Mouse (Mus musculus) ES-Bruce4 (cell line): ENCODE results near the gene Lrrc25. TPM values are rescaled to one million over a fixed set of nuclear protein-coding genes. Genes with fewer than 3 reads are reported as not detected.

Source experiments
- H3K27ac ChIP-seq: 2 replicates; pipeline ENCODE4 v1.5.1; 2012; ENCODE audit warnings: low read length, inconsistent platforms; ENCODE audit not compliant: insufficient read depth
- H3K27me3 ChIP-seq: 2 replicates; pipeline ENCODE4 v1.6.1; 2012; ENCODE audit warnings: mild to moderate bottlenecking, low read length, inconsistent platforms; ENCODE audit not compliant: control insufficient read depth, poor library complexity, insufficient read depth, severe bottlenecking
- H3K36me3 ChIP-seq: 2 replicates; pipeline ENCODE4 v1.6.1; 2012; ENCODE audit warnings: inconsistent platforms, mild to moderate bottlenecking, low read length, moderate library complexity; ENCODE audit not compliant: control insufficient read depth, poor library complexity, insufficient read depth, severe bottlenecking
- H3K4me1 ChIP-seq: one replicate; pipeline ENCODE4 v1.8.1; 2011; ENCODE audit warnings: low read length; ENCODE audit not compliant: control insufficient read depth, insufficient read depth
- H3K4me3 ChIP-seq: 2 replicates; pipeline ENCODE4 v1.5.1; 2011; ENCODE audit warnings: low read depth, mild to moderate bottlenecking, low read length
- H3K9ac ChIP-seq: 2 replicates; pipeline ENCODE4 v1.6.1; 2012; ENCODE audit warnings: low read depth, mild to moderate bottlenecking, inconsistent platforms; ENCODE audit not compliant: poor library complexity, severe bottlenecking
- H3K9me3 ChIP-seq: replicated peaks from 2 replicates; pipeline ENCODE4 v1.6.1; 2012; ENCODE audit warnings: mild to moderate bottlenecking, low read length, inconsistent platforms; ENCODE audit not compliant: control insufficient read depth, poor library complexity, insufficient read depth, severe bottlenecking
- CTCF ChIP-seq: IDR thresholded peaks from one replicate; pipeline ENCODE4 v1.8.1; 2011; ENCODE audit warnings: low read depth, low read length
- EP300 ChIP-seq: IDR thresholded peaks from 2 replicates; pipeline ENCODE4 v1.6.1; 2011; ENCODE audit warnings: low read depth, low read length; ENCODE audit not compliant: insufficient read depth
- POLR2A ChIP-seq: IDR thresholded peaks from one replicate; pipeline ENCODE4 v1.8.1; 2011; ENCODE audit warnings: low read length; ENCODE audit not compliant: insufficient read depth
- polyA plus RNA-seq: library from polyadenylated mRNA; stranded (reverse); fragments of >200 nt; gene quantifications from 2 replicates; pipeline ENCODE4 v1.2.4, GENCODE M21; 2011; ENCODE audit warnings: low read depth; ENCODE audit not compliant: missing spikeins, insufficient read depth, insufficient read length

Lrrc25 gene
- polyA plus RNA-seq, 1 experiment, result not detected

- Histone ChIP-seq H3K36me3 (peaks cover 20% of the 10 kb centered on the region), H3K27me3 (no peaks in the 10 kb centered on the region), H3K4me1 (no peaks in the 10 kb centered on the region), H3K4me3 (no peak overlapping the region), H3K9ac (no peak overlapping the region), H3K9me3 (no peaks in the 10 kb centered on the region), H3K27ac (no peak overlapping the region)
- TF ChIP-seq EP300 (no peak), CTCF (no peak), POLR2A (no peak)
Measured at GRCm38 (mm10) chr8:70657739-70658138, 41.8 kb downstream of the Lrrc25 start.

- Histone ChIP-seq H3K4me3 (peak overlapping the region; percentile 92), H3K27ac (peak overlapping the region; percentile 29), H3K36me3 (peaks cover 20% of the 10 kb centered on the region), H3K9ac (peak overlapping the region; percentile 79), H3K9me3 (no peaks in the 10 kb centered on the region), H3K27me3 (no peaks in the 10 kb centered on the region), H3K4me1 (no peaks in the 10 kb centered on the region)
- peak; percentile 86 for TF ChIP-seq POLR2A
- TF ChIP-seq EP300, result 0 out of 2 replicates have a peak, but pooled peaks have one; percentile 32
- TF ChIP-seq CTCF, result no peak
Measured at GRCm38 (mm10) chr8:70658897-70659603, 43.1 kb downstream of the Lrrc25 start.

GRCm38 (mm10) chr8:70659604-70660272, 43.8 kb downstream of the Lrrc25 start:
- Histone ChIP-seq H3K4me1 (no peaks in the 10 kb centered on the region), H3K4me3 (peak overlapping the region; percentile 92), H3K9me3 (no peaks in the 10 kb centered on the region), H3K27me3 (no peaks in the 10 kb centered on the region), H3K36me3 (peaks cover 17% of the 10 kb centered on the region), H3K9ac (peak overlapping the region; percentile 79), H3K27ac (peak overlapping the region; percentile 29)
- TF ChIP-seq CTCF, result no peak
- peak; percentile 51 for TF ChIP-seq POLR2A
- TF ChIP-seq EP300, result no peak

GRCm38 (mm10) chr8:70660273-70660725, 44.3 kb downstream of the Lrrc25 start, which contains the start of gene Pgpep1:
TSS of gene Pgpep1 (minus strand) at chr8:70660388.
- peak within 1 kb of the TSS; percentile 66 for H3K27ac ChIP-seq
- H3K9me3 ChIP-seq, result no peaks in the 10 kb centered on the region
- H3K36me3 ChIP-seq, result peaks cover 12% of the 10 kb centered on the region
- peak; percentile 53 for TF ChIP-seq POLR2A
- TF ChIP-seq CTCF, result no peak
- H3K27me3 ChIP-seq, result no peaks in the 10 kb centered on the region
- H3K4me1 ChIP-seq, result peaks cover 1% of the 10 kb centered on the region
- H3K4me3 ChIP-seq, result peak within 1 kb of the TSS; percentile 92
- peak within 1 kb of the TSS; percentile 79 for H3K9ac ChIP-seq

GRCm38 (mm10) chr8:70663691-70664090, 47.7 kb downstream of the Lrrc25 start:
- H3K4me1 ChIP-seq, result peaks cover 9% of the 10 kb centered on the region
- H3K9me3 ChIP-seq, result no peaks in the 10 kb centered on the region
- no peak overlapping the region for H3K9ac ChIP-seq
- no peaks in the 10 kb centered on the region for H3K27me3 ChIP-seq
- no peak overlapping the region for H3K4me3 ChIP-seq
- no peak overlapping the region for H3K27ac ChIP-seq
- TF ChIP-seq CTCF (no peak), EP300 (no peak), POLR2A (no peak)
- no peaks in the 10 kb centered on the region for H3K36me3 ChIP-seq

- no peaks in the 10 kb centered on the region for H3K36me3 ChIP-seq
- no peak for TF ChIP-seq EP300
- no peak overlapping the region; the same call in 1 of the 2 replicates for H3K27ac ChIP-seq
- no peak overlapping the region for H3K9ac ChIP-seq
- peaks cover 9% of the 10 kb centered on the region for H3K4me1 ChIP-seq
- H3K4me3 ChIP-seq, result no peak overlapping the region
- no peaks in the 10 kb centered on the region for H3K9me3 ChIP-seq
- H3K27me3 ChIP-seq, result no peaks in the 10 kb centered on the region
Measured at GRCm38 (mm10) chr8:70664631-70665030, 48.7 kb downstream of the Lrrc25 start.
